Mouse (Mus musculus) heart, adult 2 months (tissue): ENCODE measurements at regions not wholly inside any gene's neighbourhood (a gene's known extent, or its start where the extent isn't known, plus 50 kb on each side); places are given as distances from the start of the nearest gene placed in this dataset.

ENCODE experiments used
- CTCF ChIP-seq: fragments of 200-600 bp; IDR thresholded peaks from 2 replicates; pipeline ENCODE4 v1.8.1; 2022; ENCODE audit warnings: antibody characterized with exemption, mild to moderate bottlenecking, moderate library complexity
- EP300 ChIP-seq: fragments of 200-500 bp; IDR thresholded peaks from 2 replicates; pipeline ENCODE4 v1.6.1; 2011; ENCODE audit warnings: low read depth, low read length, control low read depth; ENCODE audit not compliant: insufficient read depth
- POLR2A ChIP-seq: fragments of 200-500 bp; IDR thresholded peaks from 2 replicates; pipeline ENCODE4 v1.6.1; 2011; ENCODE audit warnings: mild to moderate bottlenecking, low read depth, low read length, control low read depth; ENCODE audit not compliant: insufficient read depth

- no peak for TF ChIP-seq POLR2A
- TF ChIP-seq CTCF: no peak
- TF ChIP-seq EP300: no peak
These were observed 184.9 kb downstream of the Pdcd6ip start for GRCm38 (mm10) chr9:113523173-113523572.
